Mouse (Mus musculus) NIH3T3 (cell line): ENCODE measurements around the gene Olfr747.
"Not testable (repeated sequence)": the region's sequence is repeated elsewhere in the genome, so short reads cannot be mapped to it uniquely, and the experiment has no call there.

Experiments
- DNase-seq: peaks from one replicate; pipeline ENCODE4 v3.0.0-alpha.2; 2012; ENCODE audit warnings: low read depth

Olfr747 gene

GRCm38 (mm10) chr14:50693106-50693505, at the start of gene Olfr747:
Gene Olfr747, minus strand, starts transcription at chr14:50693206.
- DNase-seq: no peak

- DNase-seq: no peak
Observed at GRCm38 (mm10) chr14:50741584-50741983, 48.6 kb upstream of the Olfr747 start.

DNA sequence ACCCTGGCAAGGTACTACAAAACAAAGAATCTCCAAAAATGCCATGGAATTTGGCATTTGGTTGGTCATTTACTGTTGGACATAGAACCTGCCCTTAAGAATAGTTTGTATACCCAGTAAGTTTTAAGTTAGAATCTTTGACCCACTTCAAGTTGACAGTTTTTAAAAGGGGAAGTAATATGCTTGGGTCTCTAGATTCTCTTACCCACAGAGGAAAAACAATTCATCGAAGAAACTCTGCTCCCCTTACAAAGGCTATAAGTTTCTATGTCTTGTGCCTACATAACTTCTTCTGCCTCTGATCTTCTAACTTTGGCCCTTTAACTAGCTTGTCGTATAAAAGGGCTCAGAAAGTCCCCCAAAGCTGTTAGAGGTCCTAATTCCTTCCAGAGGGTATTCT, 47.3 kb upstream of the Olfr747 start:
- no peak for DNase-seq

- DNase-seq: not testable (repeated sequence)
Observed at GRCm38 (mm10) chr14:50722371-50722770, 29.4 kb upstream of the Olfr747 start.

DNA sequence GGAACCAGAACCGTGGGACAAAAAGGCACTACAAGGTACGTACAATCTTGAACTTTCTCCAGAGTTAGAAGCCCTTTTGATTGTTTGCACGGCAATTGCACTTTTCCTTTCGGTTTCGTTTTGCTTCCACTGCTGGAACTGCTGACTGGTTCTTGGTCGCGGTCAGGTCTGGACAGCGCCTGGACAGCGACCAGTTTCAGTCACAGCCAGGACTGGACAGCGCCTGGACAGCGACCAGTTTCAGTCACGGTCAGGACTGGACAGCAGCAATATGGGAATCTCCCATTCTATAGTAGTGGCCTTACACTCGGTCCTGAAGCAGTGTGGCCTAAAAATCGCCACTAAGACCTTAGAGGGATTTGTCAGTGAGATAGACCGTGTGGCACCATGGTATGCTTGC, 26.9 kb upstream of the Olfr747 start:
- peak; percentile 38 for DNase-seq

- DNase-seq: no peak
Observed at GRCm38 (mm10) chr14:50707073-50707472, 14.1 kb upstream of the Olfr747 start, which contains the start of gene Olfr748. Gene Olfr748, plus strand, starts transcription at chr14:50707373.

GRCm38 (mm10) chr14:50646783-50647182, 46.2 kb downstream of the Olfr747 start, which contains the start of gene Olfr746:
Gene Olfr746, plus strand, starts transcription at chr14:50647083.
- DNase-seq: no peak

- no peak for DNase-seq
Observed at GRCm38 (mm10) chr14:50639088-50639487, 53.9 kb downstream of the Olfr747 start, which contains the start of gene Olfr745. Gene Olfr745, plus strand, starts transcription at chr14:50639388.
